Mouse (Mus musculus) liver, adult 2 months (tissue): ENCODE measurements around the gene Gtf2i. TPM values are rescaled to one million over a fixed set of nuclear protein-coding genes. Genes with fewer than 3 reads are reported as not detected.

ENCODE experiments used
- DNase-seq: peaks from one replicate; pipeline ENCODE4 v3.0.0-alpha.2; 2011; ENCODE audit warnings: low read depth, low spot score; ENCODE audit errors: extremely low read depth
- H3K27ac ChIP-seq: fragments of 200-500 bp; replicated peaks from 2 replicates; pipeline ENCODE4 v1.5.1; 2012; ENCODE audit warnings: low read depth, mild to moderate bottlenecking, control low read depth, inconsistent platforms, low read length; ENCODE audit not compliant: insufficient read depth
- H3K27me3 ChIP-seq: fragments of 200-500 bp; 2 replicates; pipeline ENCODE4 v1.6.1; 2012; ENCODE audit warnings: mild to moderate bottlenecking, moderate library complexity, low read length, inconsistent platforms; ENCODE audit not compliant: control insufficient read depth, insufficient read depth
- H3K36me3 ChIP-seq: fragments of 200-500 bp; 2 replicates; pipeline ENCODE4 v1.6.1; 2012; ENCODE audit warnings: low read length, inconsistent platforms; ENCODE audit not compliant: control insufficient read depth, insufficient read depth
- H3K4me1 ChIP-seq: fragments of 200-500 bp; 2 replicates; pipeline ENCODE4 v1.6.1; 2011; ENCODE audit warnings: low read length; ENCODE audit not compliant: control insufficient read depth, insufficient read depth
- H3K4me3 ChIP-seq: fragments of 200-500 bp; 2 replicates; pipeline ENCODE4 v1.5.1; 2011; ENCODE audit warnings: low read depth, mild to moderate bottlenecking, control low read depth, low read length, moderate library complexity; ENCODE audit not compliant: insufficient read depth
- H3K79me2 ChIP-seq: fragments of 200-500 bp; 2 replicates; pipeline ENCODE4 v1.6.1; 2012; ENCODE audit warnings: inconsistent platforms, mild to moderate bottlenecking, low read length, moderate library complexity; ENCODE audit not compliant: control insufficient read depth, insufficient read depth
- H3K9ac ChIP-seq: fragments of 200-500 bp; 2 replicates; pipeline ENCODE4 v1.6.1; 2012; ENCODE audit warnings: low read depth, mild to moderate bottlenecking, control low read depth, inconsistent platforms, low read length
- CTCF ChIP-seq: fragments of 200-500 bp; IDR thresholded peaks from 2 replicates; pipeline ENCODE4 v1.5.1; 2011; ENCODE audit warnings: low read depth, low read length, control low read depth
- POLR2A ChIP-seq: fragments of 200-500 bp; IDR thresholded peaks from 2 replicates; pipeline ENCODE4 v1.6.1; 2011; ENCODE audit warnings: low read length, control low read depth; ENCODE audit not compliant: insufficient read depth; ENCODE audit errors: extremely low read depth
- WGBS: fragments of 180-500 bp; shearing (Covaris S2); methylation state at CpG from one replicate; pipeline ENCODE4 v1.1.7; 2018; 5-methylcytosine and 5-hydroxymethylcytosine counted together
- polyA plus RNA-seq: library from polyadenylated mRNA; depleted of rRNA; stranded (reverse); fragments of >200 nt; gene quantifications from 2 replicates; pipeline ENCODE4 v1.2.3, GENCODE M21; 2012
- total RNA-seq: library from RNA; depleted of rRNA; stranded (reverse); fragments of >200 nt; gene quantifications from 2 replicates; pipeline ENCODE4 v1.2.3, GENCODE M21; 2014

Gtf2i gene
- total and polyA plus RNA-seq, 2 experiments: 31.7 to 54.2 TPM

GRCm38 (mm10) chr5:134227574-134228248 is 86.8 kb downstream of the Gtf2i start:
- WGBS: 39% methylated on average over 11 of the region's 11 CpGs
- DNase-seq: no peak
- no peaks in the 10 kb centered on the region for H3K4me1 ChIP-seq
- H3K27me3 ChIP-seq: no peaks in the 10 kb centered on the region
- H3K36me3 ChIP-seq: no peaks in the 10 kb centered on the region
- no peak overlapping the region for H3K27ac ChIP-seq
- no peak overlapping the region for H3K4me3 ChIP-seq
- TF ChIP-seq CTCF (peak; percentile 27; the same call in 1 of the 2 replicates), POLR2A (no peak)
- H3K9ac ChIP-seq: 0 out of 2 replicates have a peak overlapping the region, but pooled peaks have one; percentile 39
- no peaks in the 10 kb centered on the region for H3K79me2 ChIP-seq

- no peak overlapping the region for H3K9ac ChIP-seq
- TF ChIP-seq CTCF (no peak), POLR2A (no peak)
- H3K4me1 ChIP-seq: no peaks in the 10 kb centered on the region
- H3K79me2 ChIP-seq: no peaks in the 10 kb centered on the region
- no peak for DNase-seq
- no peak overlapping the region for H3K4me3 ChIP-seq
- WGBS: 69% methylated on average over 12 of the region's 12 CpGs
- H3K36me3 ChIP-seq: no peaks in the 10 kb centered on the region
- peaks cover 2% of the 10 kb centered on the region; the same call in 1 of the 2 replicates for H3K27me3 ChIP-seq
- no peak overlapping the region for H3K27ac ChIP-seq
Observed at GRCm38 (mm10) chr5:134226946-134227345, 87.6 kb downstream of the Gtf2i start.

GRCm38 (mm10) chr5:134225110-134225901 is 89.3 kb downstream of the Gtf2i start:
- no peaks in the 10 kb centered on the region for H3K79me2 ChIP-seq
- TF ChIP-seq POLR2A (no peak), CTCF (no peak)
- WGBS: 82% methylated on average over 30 of the region's 30 CpGs
- no peak for DNase-seq
- H3K9ac ChIP-seq: no peak overlapping the region
- no peaks in the 10 kb centered on the region for H3K4me1 ChIP-seq
- no peak overlapping the region for H3K27ac ChIP-seq
- no peak overlapping the region for H3K4me3 ChIP-seq
- H3K36me3 ChIP-seq: no peaks in the 10 kb centered on the region
- H3K27me3 ChIP-seq: peaks cover 2% of the 10 kb centered on the region; the same call in 1 of the 2 replicates

- H3K9ac ChIP-seq: no peak overlapping the region
- 9% methylated on average over 36 of the region's 36 CpGs for WGBS
Observed at GRCm38 (mm10) chr5:134221708-134222150, 92.8 kb downstream of the Gtf2i start.

GRCm38 (mm10) chr5:134221278-134221677 is 93.3 kb downstream of the Gtf2i start:
- DNase-seq: no peak
- Histone ChIP-seq H3K36me3 (no peaks in the 10 kb centered on the region), H3K9ac (no peak overlapping the region), H3K27me3 (peaks cover 2% of the 10 kb centered on the region; the same call in 1 of the 2 replicates), H3K27ac (no peak overlapping the region), H3K4me1 (no peaks in the 10 kb centered on the region), H3K79me2 (no peaks in the 10 kb centered on the region), H3K4me3 (no peak overlapping the region)
- TF ChIP-seq POLR2A (no peak), CTCF (no peak)
- WGBS: 56% methylated on average over 4 of the region's 4 CpGs

More at GRCm38 (mm10) chr5:134221708-134222150, 92.8 kb downstream of the Gtf2i start:
- Histone ChIP-seq H3K79me2 (no peaks in the 10 kb centered on the region), H3K4me1 (no peaks in the 10 kb centered on the region), H3K27ac (no peak overlapping the region), H3K4me3 (no peak overlapping the region), H3K36me3 (no peaks in the 10 kb centered on the region), H3K27me3 (peaks cover 2% of the 10 kb centered on the region; the same call in 1 of the 2 replicates)
- TF ChIP-seq POLR2A: no peak
- TF ChIP-seq CTCF: no peak
- DNase-seq: no peak

GRCm38 (mm10) chr5:134217900-134218299 is 96.7 kb downstream of the Gtf2i start:
- H3K79me2 ChIP-seq: no peaks in the 10 kb centered on the region
- H3K27ac ChIP-seq: no peak overlapping the region
- H3K27me3 ChIP-seq: peaks cover 2% of the 10 kb centered on the region; the same call in 1 of the 2 replicates
- TF ChIP-seq CTCF (no peak), POLR2A (no peak)
- DNase-seq: no peak
- H3K9ac ChIP-seq: no peak overlapping the region
- 92% methylated on average over 7 of the region's 7 CpGs for WGBS
- no peaks in the 10 kb centered on the region for H3K4me1 ChIP-seq
- no peaks in the 10 kb centered on the region for H3K36me3 ChIP-seq
- no peak overlapping the region for H3K4me3 ChIP-seq
